Mouse (Mus musculus): ENCODE measurements around the gene Fig4.

GRCm38 (mm10) chr10:41261889-41262288, 41.2 kb downstream of the Fig4 start:
- TF ChIP-seq MYOG (IDR thresholded peaks at IDR 0.05; ENCODE audit: control insufficient read depth, extremely low read depth, insufficient read length) (no peak), CTCF (IDR thresholded peaks at IDR 0.05; ENCODE audit: control insufficient read depth, insufficient read depth, insufficient read length) (no peak), MAX (IDR thresholded peaks at IDR 0.05) (no peak), USF1 (IDR thresholded peaks at IDR 0.05; ENCODE audit: low read depth) (no peak), MYOD1 (IDR thresholded peaks at IDR 0.05; ENCODE audit: control insufficient read depth, insufficient read length, low read depth) (no peak)

Measured in C2C12 (cell line).